Mouse (Mus musculus): Measurements from ENCODE around the gene Tmem150c. TPM values are rescaled to one million over a fixed set of nuclear protein-coding genes. Genes with fewer than 3 reads are reported as not detected.
A peak's percentile ranks its signal among the peaks of the same experiment; 100 is the strongest.

Tmem150c gene
- polyA plus RNA-seq, 1 experiment from 2014 or later = 1.4 TPM

DNA sequence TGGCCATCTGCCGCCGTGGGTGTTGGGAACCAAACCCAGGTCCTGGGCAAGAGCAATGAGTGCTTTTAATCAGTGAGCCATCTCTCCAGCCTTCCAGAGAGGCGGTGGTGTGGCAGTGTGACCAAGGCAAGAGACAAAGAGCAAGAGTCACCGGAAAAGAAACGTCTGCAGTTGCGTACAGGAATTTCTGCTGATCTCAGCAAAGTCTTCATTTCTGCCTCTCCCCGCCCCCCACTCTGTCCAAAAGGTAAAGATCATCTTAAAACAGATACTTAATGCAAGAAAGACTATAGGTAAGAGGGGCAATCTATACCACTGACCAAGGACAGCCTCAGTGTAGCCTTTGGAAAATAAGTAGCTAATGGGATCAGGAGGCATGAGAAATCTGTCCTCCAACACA is 14.8 kb downstream of the Tmem150c start:
- 68% methylated on average over 7 of the region's 7 CpGs for WGBS (ENCODE audit: insufficient replicate concordance)
- TF ChIP-seq CTCF (IDR thresholded peaks at IDR 0.05; ENCODE audit: low read depth) (no peak), EP300 (IDR thresholded peaks at IDR 0.05; ENCODE audit: low read depth) (no peak)
- ATAC-seq = no peak

DNA sequence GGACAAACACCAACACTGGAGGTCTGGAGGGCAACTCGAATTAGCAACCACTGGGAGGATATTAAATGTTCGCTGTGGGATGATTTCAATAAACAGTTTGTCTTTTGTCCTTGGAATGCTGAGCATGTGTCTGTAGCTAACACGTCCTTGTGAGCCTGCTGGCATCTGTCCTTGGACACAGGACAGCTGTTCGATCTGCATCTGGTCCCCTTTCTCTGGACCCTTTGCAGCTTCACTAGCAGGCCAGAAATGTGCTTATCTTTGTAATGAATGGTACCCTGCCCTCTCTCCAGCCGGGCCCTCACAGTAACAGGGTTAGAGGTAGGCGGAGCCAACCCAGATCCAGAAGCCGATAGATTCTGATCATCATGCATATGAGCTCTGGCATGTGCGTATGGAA is 32.3 kb downstream of the Tmem150c start:
- Histone ChIP-seq H3K9me3 (ENCODE audit: low read length) (no peaks in the 10 kb centered on the region), H3K4me1 (ENCODE audit: insufficient read depth) (peaks cover 2% of the 10 kb centered on the region; the same call in 1 of the 2 replicates), H3K9ac (replicated peaks) (no peak overlapping the region), H3K4me3 (ENCODE audit: low read depth, low read length) (no peak overlapping the region), H3K27me3 (ENCODE audit: insufficient read depth, low read length) (no peaks in the 10 kb centered on the region), H3K27ac (ENCODE audit: low read depth) (no peak overlapping the region), H3K36me3 (replicated peaks; ENCODE audit: insufficient read depth, low read length) (no peaks in the 10 kb centered on the region), H3K4me2 (ENCODE audit: low read depth, low read length) (no peak overlapping the region)
- TF ChIP-seq CTCF (IDR thresholded peaks at IDR 0.05; ENCODE audit: low read depth) (no peak), EP300 (IDR thresholded peaks at IDR 0.05; ENCODE audit: low read depth) (no peak)
- DNase-seq (no peak), ATAC-seq (no peak)
- 62% methylated on average over 8 of the region's 8 CpGs for WGBS (ENCODE audit: insufficient replicate concordance)

More for the DNA sequence above, 14.8 kb downstream of the Tmem150c start:
- no peak overlapping the region for H3K27ac ChIP-seq (ENCODE audit: low read depth)
- no peaks in the 10 kb centered on the region for H3K36me3 ChIP-seq (replicated peaks; ENCODE audit: insufficient read depth, low read length)
- H3K9ac ChIP-seq (replicated peaks) = no peak overlapping the region
- no peaks in the 10 kb centered on the region for H3K4me1 ChIP-seq (ENCODE audit: insufficient read depth)
- H3K27me3 ChIP-seq (ENCODE audit: insufficient read depth, low read length) = no peaks in the 10 kb centered on the region
- no peak overlapping the region for H3K4me3 ChIP-seq (ENCODE audit: low read depth, low read length)
- H3K4me2 ChIP-seq (ENCODE audit: low read depth, low read length) = no peak overlapping the region
- DNase-seq = no peak
- H3K9me3 ChIP-seq (ENCODE audit: low read length) = no peaks in the 10 kb centered on the region

DNA sequence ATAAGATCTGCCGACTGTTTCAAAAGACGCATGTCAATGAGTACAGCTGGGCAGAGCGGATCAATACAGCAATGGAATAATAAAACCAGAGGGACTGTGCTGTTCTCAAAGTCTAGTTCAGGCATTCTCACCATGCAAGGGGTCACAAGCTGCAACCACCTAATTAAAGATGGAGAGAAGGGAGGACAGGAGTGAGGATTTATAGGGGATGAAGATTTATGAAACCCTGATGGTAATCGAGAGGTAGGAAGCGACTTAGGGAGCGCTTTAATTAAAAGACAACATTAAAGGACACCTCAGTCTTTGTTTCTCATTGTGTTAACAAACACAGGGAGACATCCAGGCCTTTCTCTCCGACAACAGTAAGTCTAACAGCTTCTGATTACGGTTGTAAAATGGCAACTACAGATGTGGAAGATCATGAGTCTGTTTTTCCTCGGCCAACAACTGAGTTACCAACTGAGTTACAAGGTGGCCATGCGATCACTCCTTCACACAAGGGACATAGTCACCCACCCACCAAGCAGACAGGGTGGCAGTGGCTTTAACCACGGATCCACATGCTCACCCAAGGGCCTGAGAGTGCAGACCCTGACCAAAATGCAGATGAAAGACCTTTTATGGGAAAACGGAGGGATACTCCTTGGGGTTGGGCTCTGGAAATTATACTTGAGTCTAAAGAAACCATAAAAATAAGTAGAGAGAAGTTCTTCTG is 34.0 kb downstream of the Tmem150c start:
- ATAC-seq (peak; percentile 43; the same call in 1 of the 2 replicates), DNase-seq (no peak)
- H3K4me1 ChIP-seq (ENCODE audit: insufficient read depth) = peaks cover 2% of the 10 kb centered on the region; the same call in 1 of the 2 replicates
- H3K4me2 ChIP-seq (ENCODE audit: low read depth, low read length) = no peak overlapping the region
- no peak overlapping the region for H3K27ac ChIP-seq (ENCODE audit: low read depth)
- H3K9me3 ChIP-seq (ENCODE audit: low read length) = no peaks in the 10 kb centered on the region
- no peak overlapping the region for H3K4me3 ChIP-seq (ENCODE audit: low read depth, low read length)
- WGBS (ENCODE audit: insufficient replicate concordance) = 55% methylated on average over 12 of the region's 12 CpGs
- TF ChIP-seq CTCF (IDR thresholded peaks at IDR 0.05; ENCODE audit: low read depth) (no peak), EP300 (IDR thresholded peaks at IDR 0.05; ENCODE audit: low read depth) (no peak)
- H3K27me3 ChIP-seq (ENCODE audit: insufficient read depth, low read length) = no peaks in the 10 kb centered on the region; the same call in 1 of the 2 replicates
- H3K36me3 ChIP-seq (replicated peaks; ENCODE audit: insufficient read depth, low read length) = no peaks in the 10 kb centered on the region
- no peak overlapping the region for H3K9ac ChIP-seq (replicated peaks)

DNA sequence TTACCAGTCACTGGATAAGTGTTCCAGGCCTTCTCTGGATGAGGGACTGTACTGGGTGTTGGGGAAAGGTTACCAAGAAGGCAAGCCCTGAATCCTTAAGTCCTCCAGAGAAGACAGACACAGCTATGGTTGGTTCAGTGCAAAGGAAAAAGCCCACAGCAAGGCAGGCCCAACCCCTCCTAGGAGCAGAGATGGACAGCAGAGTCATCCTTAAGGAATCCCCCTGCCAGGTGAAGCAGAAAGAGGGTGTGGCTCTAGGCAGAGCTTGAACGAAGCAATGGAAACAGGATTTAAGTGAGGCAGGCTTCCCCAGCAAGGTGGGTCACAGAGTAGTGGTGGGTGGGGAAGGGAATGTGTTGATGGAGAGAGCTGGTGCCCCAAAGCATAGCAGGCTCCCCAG is 35.1 kb downstream of the Tmem150c start:
- H3K9ac ChIP-seq (replicated peaks) = no peak overlapping the region
- H3K9me3 ChIP-seq (ENCODE audit: low read length) = no peaks in the 10 kb centered on the region
- no peak for TF ChIP-seq EP300 (IDR thresholded peaks at IDR 0.05; ENCODE audit: low read depth)
- no peak for TF ChIP-seq CTCF (IDR thresholded peaks at IDR 0.05; ENCODE audit: low read depth)
- no peak for DNase-seq
- ATAC-seq = no peak
- peaks cover 2% of the 10 kb centered on the region; the same call in 1 of the 2 replicates for H3K4me1 ChIP-seq (ENCODE audit: insufficient read depth)
- no peak overlapping the region for H3K4me2 ChIP-seq (ENCODE audit: low read depth, low read length)
- WGBS (ENCODE audit: insufficient replicate concordance) = 46% methylated on average over 1 of the region's 1 CpGs
- H3K36me3 ChIP-seq (replicated peaks; ENCODE audit: insufficient read depth, low read length) = no peaks in the 10 kb centered on the region
- no peak overlapping the region for H3K4me3 ChIP-seq (ENCODE audit: low read depth, low read length)
- no peak overlapping the region for H3K27ac ChIP-seq (ENCODE audit: low read depth)
- H3K27me3 ChIP-seq (ENCODE audit: insufficient read depth, low read length) = no peaks in the 10 kb centered on the region; the same call in 1 of the 2 replicates

DNA sequence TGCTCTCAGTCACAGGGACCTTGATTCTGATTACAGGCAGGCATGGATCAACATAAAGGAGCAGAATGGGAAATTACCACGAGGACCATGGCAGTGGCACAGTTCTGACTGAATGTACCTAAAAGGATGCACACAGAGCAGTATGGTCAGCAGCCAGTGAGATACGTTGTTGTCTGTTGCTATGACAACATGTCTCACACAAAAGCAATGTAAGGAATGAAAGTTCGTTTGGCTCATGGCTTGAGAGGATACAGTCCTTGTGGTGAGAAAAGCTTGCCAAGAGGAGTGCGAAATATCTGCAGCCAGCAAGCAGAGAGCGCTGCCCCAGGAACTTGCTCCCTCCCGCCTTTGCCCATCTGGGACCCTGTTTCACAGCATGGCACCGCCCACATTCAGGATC is 36.3 kb downstream of the Tmem150c start:
- Histone ChIP-seq H3K27me3 (ENCODE audit: insufficient read depth, low read length) (no peaks in the 10 kb centered on the region; the same call in 1 of the 2 replicates), H3K4me1 (ENCODE audit: insufficient read depth) (peaks cover 2% of the 10 kb centered on the region; the same call in 1 of the 2 replicates), H3K4me3 (ENCODE audit: low read depth, low read length) (no peak overlapping the region), H3K36me3 (replicated peaks; ENCODE audit: insufficient read depth, low read length) (no peaks in the 10 kb centered on the region), H3K9ac (replicated peaks) (no peak overlapping the region), H3K9me3 (ENCODE audit: low read length) (no peaks in the 10 kb centered on the region), H3K27ac (ENCODE audit: low read depth) (no peak overlapping the region), H3K4me2 (ENCODE audit: low read depth, low read length) (no peak overlapping the region)
- WGBS (ENCODE audit: insufficient replicate concordance) = 66% methylated on average over 7 of the region's 7 CpGs
- ATAC-seq = no peak
- DNase-seq = no peak
- TF ChIP-seq EP300 (IDR thresholded peaks at IDR 0.05; ENCODE audit: low read depth) (no peak), CTCF (IDR thresholded peaks at IDR 0.05; ENCODE audit: low read depth) (no peak)

DNA sequence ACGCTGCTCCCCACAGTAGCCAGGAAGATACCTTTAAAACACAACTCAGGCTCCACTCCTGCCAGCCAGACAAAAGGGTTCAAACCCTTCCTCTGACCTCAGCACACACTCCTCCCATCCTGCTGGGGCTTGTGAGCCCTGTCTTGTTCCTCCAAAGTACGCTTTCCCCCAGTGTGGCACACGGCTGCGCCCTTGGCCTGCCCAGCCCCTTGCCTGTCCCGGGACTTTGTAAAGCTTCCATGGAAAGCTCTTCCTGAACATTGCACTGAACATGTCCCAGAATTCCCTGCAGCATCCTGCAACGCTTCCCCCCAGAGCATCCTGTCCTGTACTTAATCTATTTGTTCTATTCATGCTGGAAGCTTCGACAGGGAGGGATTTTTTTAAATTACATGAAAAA is 38.4 kb downstream of the Tmem150c start:
- no peak overlapping the region for H3K9ac ChIP-seq (replicated peaks)
- no peaks in the 10 kb centered on the region; the same call in 1 of the 2 replicates for H3K27me3 ChIP-seq (ENCODE audit: insufficient read depth, low read length)
- H3K4me2 ChIP-seq (ENCODE audit: low read depth, low read length) = no peak overlapping the region
- 57% methylated on average over 7 of the region's 7 CpGs for WGBS (ENCODE audit: insufficient replicate concordance)
- H3K4me1 ChIP-seq (ENCODE audit: insufficient read depth) = peaks cover 2% of the 10 kb centered on the region; the same call in 1 of the 2 replicates
- H3K36me3 ChIP-seq (replicated peaks; ENCODE audit: insufficient read depth, low read length) = no peaks in the 10 kb centered on the region
- no peaks in the 10 kb centered on the region for H3K9me3 ChIP-seq (ENCODE audit: low read length)
- no peak overlapping the region for H3K27ac ChIP-seq (ENCODE audit: low read depth)
- DNase-seq = no peak
- H3K4me3 ChIP-seq (ENCODE audit: low read depth, low read length) = no peak overlapping the region
- TF ChIP-seq CTCF (IDR thresholded peaks at IDR 0.05; ENCODE audit: low read depth) (no peak), EP300 (IDR thresholded peaks at IDR 0.05; ENCODE audit: low read depth) (no peak)
- no peak for ATAC-seq

Measured in liver, postnatal 0 days (tissue).